In the genomic region with DNA sequence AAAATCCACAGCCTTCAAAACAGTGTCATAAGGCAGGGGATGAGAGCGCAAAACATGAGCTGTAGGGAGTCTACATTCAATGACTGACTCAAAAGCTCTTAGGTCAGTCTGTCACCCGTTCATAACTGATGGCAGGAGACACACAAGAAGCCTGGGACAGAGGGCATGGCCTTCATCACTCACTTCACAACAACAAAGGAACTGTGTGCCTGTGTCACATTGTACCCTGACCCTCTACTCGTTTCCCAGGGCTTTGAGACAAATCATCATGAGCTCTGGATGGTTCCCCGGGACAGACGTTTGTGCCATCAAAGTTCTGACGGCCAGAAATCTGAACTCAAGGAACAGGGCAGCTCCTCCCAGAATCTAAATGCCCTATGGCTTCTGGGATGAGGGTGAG, we compare ENCODE assay signal across 13 mouse cellular contexts.
"Had no signal": no experiment of that assay in that cellular context is flagged by ENCODE, and none has a peak within 500 bp of the region (broad histone marks: within the 10 kb centered on the region; RNA-seq: fewer than 3 reads in every experiment).

No protein-coding gene starts in this region.

- DNase-seq: kidney, adult 11 months; kidney, adult 9 months; kidney, postnatal 36 days; lung, adult 2 months; lung, postnatal 36 days; thymus, adult 18-20 months; thymus, postnatal 14 days had no signal

- H3K9ac ChIP-seq: liver, embryonic 14.5 days had no signal

- H3K27ac ChIP-seq: kidney, postnatal 0 days; limb, embryonic 10.5 days; liver, embryonic 14.5 days had no signal

- H3K9me3 ChIP-seq: limb, embryonic 10.5 days had no signal

- H3K4me3 ChIP-seq: limb, embryonic 10.5 days had no signal

- H3K36me3 ChIP-seq: limb, embryonic 10.5 days had no signal

- H3K4me2 ChIP-seq: midbrain, embryonic 11.5 days had no signal

- ATAC-seq: lung, postnatal 0 days; midbrain, embryonic 16.5 days had no signal
